Mouse (Mus musculus): ENCODE results near the gene Smim17. TPM values are rescaled to one million over a fixed set of nuclear protein-coding genes. Genes with fewer than 3 reads are reported as not detected.

The Smim17 gene
- not detected in 2 replicates for total RNA-seq (2012; rRNA removed)
- not detected in 2 replicates for total RNA-seq (2014; rRNA removed)
- not detected in 2 replicates for polyA plus RNA-seq (2012; ENCODE audit: insufficient read length, low read depth)

DNA sequence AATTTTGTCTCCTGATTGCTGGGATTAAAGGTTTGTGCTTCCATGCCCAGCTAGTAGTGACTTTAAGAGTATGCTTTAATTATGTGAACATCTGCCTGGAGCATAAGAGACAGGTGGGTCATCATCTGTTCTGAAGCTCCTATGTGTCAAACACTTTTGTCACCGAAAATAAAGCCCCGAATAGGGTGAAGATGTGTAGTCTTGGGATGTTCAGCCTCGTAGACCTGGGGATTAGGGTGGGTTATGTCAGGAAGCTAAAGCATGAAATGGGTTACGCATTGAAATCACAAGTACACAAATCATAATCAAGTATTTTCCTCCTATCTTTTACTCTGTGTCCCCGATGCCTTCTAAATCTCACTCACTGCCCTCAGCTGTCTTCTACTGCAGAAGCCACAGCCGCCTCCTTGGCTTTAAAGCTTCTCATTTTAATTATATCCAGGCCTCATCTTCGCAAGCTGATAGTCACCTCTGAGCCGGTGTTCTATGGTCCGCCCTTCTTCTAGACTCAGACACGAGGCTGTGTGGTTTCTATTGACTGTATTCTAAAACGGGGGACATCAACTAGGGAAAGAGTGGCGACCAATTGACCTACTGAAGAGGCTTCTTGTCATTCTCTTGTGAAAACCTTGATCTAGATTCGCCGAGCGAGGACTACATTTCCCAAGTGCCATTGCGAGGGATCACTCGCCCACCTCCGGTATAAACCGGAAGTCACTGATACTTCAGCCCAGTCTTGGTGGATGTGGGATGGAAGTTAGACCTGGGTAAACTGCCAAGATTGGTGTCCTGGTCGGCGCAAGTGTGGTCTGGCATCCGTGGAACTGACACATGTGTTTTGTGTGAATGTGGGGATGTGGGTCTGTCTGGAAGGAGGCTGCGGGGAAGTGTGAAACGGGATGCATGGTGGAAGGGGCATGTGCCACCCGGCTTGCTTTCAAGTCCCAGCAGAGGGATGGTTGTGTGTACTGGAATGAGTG, at the start of gene Smim17:
Gene Smim17 (plus strand): TSS at position 720 of the 980 bp plus-strand sequence.
- no peak for TF ChIP-seq NRF1 (IDR thresholded peaks at IDR 0.05; ENCODE audit: low read depth, low read length)
- no peak for TF ChIP-seq CHD2 (IDR thresholded peaks at IDR 0.05; ENCODE audit: low read length)
- no peak for TF ChIP-seq MAZ (IDR thresholded peaks at IDR 0.05; ENCODE audit: low read depth, low read length)
- TF ChIP-seq ELF1 (IDR thresholded peaks at IDR 0.05; ENCODE audit: low read depth, low read length), result no peak
- no peak for TF ChIP-seq SMC3 (IDR thresholded peaks at IDR 0.05; ENCODE audit: low read depth, low read length)
- no peak for TF ChIP-seq E2F4 (IDR thresholded peaks at IDR 0.05; ENCODE audit: insufficient replicate concordance, low read depth, low read length)
- no peak for TF ChIP-seq SIN3A (IDR thresholded peaks at IDR 0.05; ENCODE audit: low read length)
- no peak for TF ChIP-seq NELFE (IDR thresholded peaks at IDR 0.05; ENCODE audit: low read depth, low read length)
- TF ChIP-seq EP300 (IDR thresholded peaks at IDR 0.05; ENCODE audit: low read length), result no peak
- no peak for TF ChIP-seq KAT2A (IDR thresholded peaks at IDR 0.05; ENCODE audit: insufficient replicate concordance, low read length)
- TF ChIP-seq ZC3H11A (IDR thresholded peaks at IDR 0.05; ENCODE audit: low read depth, low read length), result no peak
- TF ChIP-seq RCOR1 (conservative IDR thresholded peaks at IDR 0.05; ENCODE audit: low read depth, low read length), result no peak
- TF ChIP-seq POLR2AphosphoS2 (IDR thresholded peaks at IDR 0.05; ENCODE audit: low read depth, low read length), result no peak
- no peak for TF ChIP-seq CTCF (conservative IDR thresholded peaks at IDR 0.05 in 1 of 2, IDR thresholded peaks at IDR 0.05 in 1 of 2; ENCODE audit: low read depth in 2 of 2, low read length in 2 of 2)
- no peak for TF ChIP-seq ZNF384 (IDR thresholded peaks at IDR 0.05; ENCODE audit: low read depth, low read length)
- TF ChIP-seq MAX (IDR thresholded peaks at IDR 0.05; ENCODE audit: low read length), result no peak
- TF ChIP-seq MYC (IDR thresholded peaks at IDR 0.05; ENCODE audit: low read depth, low read length), result no peak
- TF ChIP-seq POLR2A (IDR thresholded peaks at IDR 0.05; ENCODE audit: low read depth, low read length), result no peak
- TF ChIP-seq PAX5 (IDR thresholded peaks at IDR 0.05; ENCODE audit: low read length), result no peak
- Histone ChIP-seq H3K4me1 (ENCODE audit: control insufficient read depth in 1 of 2, insufficient read depth in 2 of 2) (no peaks in the 10 kb centered on the region), H3K4me3 (replicated peaks in 1 of 3; ENCODE audit: low read depth in 2 of 3, low read length in 2 of 3, poor library complexity in 1 of 3) (no peak within 1 kb of the TSS), H3K27ac (ENCODE audit: insufficient read depth, low read depth) (no peak within 1 kb of the TSS), H3K9ac (ENCODE audit: insufficient read depth, low read depth) (no peak within 1 kb of the TSS), H3K79me2 (replicated peaks; ENCODE audit: control insufficient read depth, extremely low read depth, insufficient read depth, poor library complexity, severe bottlenecking) (no peaks in the 10 kb centered on the region), H3K27me3 (replicated peaks) (no peaks in the 10 kb centered on the region), H3K9me3 (replicated peaks; ENCODE audit: low read length) (no peaks in the 10 kb centered on the region), H3K4me2 (ENCODE audit: insufficient read depth, low read depth, poor library complexity, severe bottlenecking) (no peak within 1 kb of the TSS), H3K36me3 (replicated peaks in 1 of 2; ENCODE audit: control insufficient read depth in 1 of 2, insufficient read depth in 1 of 2, low read length in 1 of 2) (no peaks in the 10 kb centered on the region)
- dilution Hi-C loops (cut with MboI; ENCODE audit: extremely low pct_ligation_motif_present, extremely low pct_unique_long_range_greater_than_20kb, low sequenced_read_pairs), result no loop called here
- in situ Hi-C loops (cut with MboI; ENCODE audit: low pct_ligation_motif_present, low pct_unique_long_range_greater_than_20kb, low sequenced_read_pairs), result loop anchor here (25.0 kb wide), 2 partner anchors 111 to 889 kb away; partner anchors contain the start of genes Gm45844 and Zfp667
- no peak for DNase-seq (ENCODE audit: extremely low read depth)

DNA sequence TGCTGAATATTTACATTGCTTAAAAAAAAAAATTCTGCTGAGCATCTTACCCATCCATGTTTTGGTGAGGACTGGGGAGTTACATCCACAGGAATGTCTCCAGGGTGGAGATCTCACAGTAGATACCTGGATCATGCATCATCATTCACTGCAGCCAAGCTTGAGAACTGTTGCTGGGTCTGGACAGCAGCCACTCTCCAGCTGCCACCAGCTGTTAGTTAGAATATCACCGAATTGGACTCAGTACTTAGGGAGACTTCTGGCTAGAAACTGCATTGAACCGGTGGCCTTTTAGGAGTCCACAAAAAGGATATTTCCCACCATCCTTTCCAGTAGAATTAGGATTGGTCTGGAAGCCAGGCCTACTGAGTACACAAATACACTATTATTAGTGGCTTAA, 40.4 kb upstream of the Smim17 start:
- no peaks in the 10 kb centered on the region for H3K79me2 ChIP-seq (replicated peaks; ENCODE audit: control insufficient read depth, extremely low read depth, insufficient read depth, poor library complexity, severe bottlenecking)
- dilution Hi-C loops (cut with MboI; ENCODE audit: extremely low pct_ligation_motif_present, extremely low pct_unique_long_range_greater_than_20kb, low sequenced_read_pairs) (no loop called here), in situ Hi-C loops (cut with MboI; ENCODE audit: low pct_ligation_motif_present, low pct_unique_long_range_greater_than_20kb, low sequenced_read_pairs) (loop anchor here (25.0 kb wide), 2 partner anchors 304 to 554 kb away; no protein-coding TSS in a partner anchor)
- H3K36me3 ChIP-seq (replicated peaks in 1 of 2; ENCODE audit: control insufficient read depth in 1 of 2, insufficient read depth in 1 of 2, low read length in 1 of 2), result no peaks in the 10 kb centered on the region
- peaks cover 7% of the 10 kb centered on the region for H3K9me3 ChIP-seq (replicated peaks; ENCODE audit: low read length)
- H3K4me2 ChIP-seq (ENCODE audit: insufficient read depth, low read depth, poor library complexity, severe bottlenecking), result no peak overlapping the region
- peaks cover 31% of the 10 kb centered on the region for H3K27me3 ChIP-seq (replicated peaks)
- H3K4me1 ChIP-seq (ENCODE audit: control insufficient read depth in 1 of 2, insufficient read depth in 2 of 2), result no peaks in the 10 kb centered on the region
- no peak overlapping the region for H3K27ac ChIP-seq (ENCODE audit: insufficient read depth, low read depth)
- H3K4me3 ChIP-seq (replicated peaks in 1 of 3; ENCODE audit: low read depth in 2 of 3, low read length in 2 of 3, poor library complexity in 1 of 3), result no peak overlapping the region
- no peak overlapping the region for H3K9ac ChIP-seq (ENCODE audit: insufficient read depth, low read depth)
- no peak for TF ChIP-seq PAX5 (IDR thresholded peaks at IDR 0.05; ENCODE audit: low read length)
- TF ChIP-seq CTCF (conservative IDR thresholded peaks at IDR 0.05 in 1 of 2, IDR thresholded peaks at IDR 0.05 in 1 of 2; ENCODE audit: low read depth in 2 of 2, low read length in 2 of 2), result no peak
- no peak for TF ChIP-seq GABPA (IDR thresholded peaks at IDR 0.05; ENCODE audit: insufficient replicate concordance, low read depth, low read length)
- no peak for DNase-seq (ENCODE audit: extremely low read depth)

Data from CH12.LX (cell line).